Mouse (Mus musculus) layer of hippocampus, postnatal 36 days (tissue): ENCODE measurements at regions not wholly inside any gene's neighbourhood (a gene's known extent, or its start where the extent isn't known, plus 50 kb on each side); places are given as distances from the start of the nearest gene placed in this dataset.

Source experiments
- DNase-seq, 2 experiments: peaks; one replicate each; pipeline ENCODE4 v3.0.0; 2022

DNA sequence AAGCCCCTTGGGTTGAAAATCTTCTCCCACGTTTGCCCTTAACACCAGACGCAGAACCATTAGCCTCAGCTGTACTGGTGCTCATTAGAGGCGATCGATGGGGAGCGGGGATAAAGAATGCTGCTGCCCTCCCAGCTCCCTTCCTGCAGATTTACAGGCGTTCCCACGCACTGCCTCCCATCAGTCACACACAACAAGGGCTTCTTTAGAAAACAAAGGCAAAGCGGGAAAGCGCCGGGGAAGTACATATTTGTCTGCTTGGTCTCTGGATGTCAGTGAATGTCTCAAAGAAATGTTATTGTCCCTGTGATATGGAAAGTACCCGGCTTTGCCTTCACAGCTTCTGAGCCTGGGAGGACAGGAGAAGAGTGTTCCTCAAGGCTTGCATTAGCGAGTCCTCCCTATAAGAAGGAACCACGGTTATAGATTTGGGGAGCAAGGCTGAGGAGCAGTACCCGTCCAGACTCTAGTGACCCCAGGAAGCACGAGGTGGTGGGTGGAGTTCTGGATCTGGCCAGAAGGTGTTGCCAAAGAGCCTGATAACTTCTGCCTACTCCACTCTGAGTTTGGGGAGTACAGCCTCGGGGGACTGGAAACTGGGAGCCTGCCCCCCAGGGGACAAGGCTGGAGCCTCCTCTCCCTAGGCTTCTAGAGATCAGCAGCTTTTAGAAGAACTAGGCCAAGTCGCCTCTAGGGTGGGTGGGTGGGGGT, 173.0 kb upstream of the Mki67 start:
- DNase-seq = peak in 1 of 2 experiments; percentile 9

DNA sequence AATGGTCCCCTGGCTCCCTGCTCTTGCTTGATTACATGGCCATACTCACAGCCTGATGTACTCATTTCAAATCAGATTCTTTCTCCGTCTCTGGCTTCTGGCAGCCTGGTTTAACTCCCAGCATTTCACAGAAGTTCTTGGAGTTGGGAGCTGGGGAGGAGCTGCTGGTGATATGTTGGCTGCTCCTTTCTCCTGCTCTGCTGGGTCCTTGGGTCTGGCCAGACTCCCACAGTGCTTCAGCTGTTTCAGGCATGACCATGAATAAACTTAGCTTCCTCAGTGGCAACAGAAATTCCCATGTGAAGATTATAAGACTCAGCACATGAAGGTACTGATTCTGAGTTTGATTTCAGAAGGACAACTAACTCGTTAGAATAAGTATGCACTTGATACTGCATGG, 182.7 kb upstream of the Mki67 start:
- no peak for DNase-seq

- no peak for DNase-seq
Measured at GRCm38 (mm10) chr7:135899765-135900164, 183.6 kb upstream of the Mki67 start.

GRCm38 (mm10) chr7:135900861-135901321, 184.7 kb upstream of the Mki67 start:
- DNase-seq = no peak

DNA sequence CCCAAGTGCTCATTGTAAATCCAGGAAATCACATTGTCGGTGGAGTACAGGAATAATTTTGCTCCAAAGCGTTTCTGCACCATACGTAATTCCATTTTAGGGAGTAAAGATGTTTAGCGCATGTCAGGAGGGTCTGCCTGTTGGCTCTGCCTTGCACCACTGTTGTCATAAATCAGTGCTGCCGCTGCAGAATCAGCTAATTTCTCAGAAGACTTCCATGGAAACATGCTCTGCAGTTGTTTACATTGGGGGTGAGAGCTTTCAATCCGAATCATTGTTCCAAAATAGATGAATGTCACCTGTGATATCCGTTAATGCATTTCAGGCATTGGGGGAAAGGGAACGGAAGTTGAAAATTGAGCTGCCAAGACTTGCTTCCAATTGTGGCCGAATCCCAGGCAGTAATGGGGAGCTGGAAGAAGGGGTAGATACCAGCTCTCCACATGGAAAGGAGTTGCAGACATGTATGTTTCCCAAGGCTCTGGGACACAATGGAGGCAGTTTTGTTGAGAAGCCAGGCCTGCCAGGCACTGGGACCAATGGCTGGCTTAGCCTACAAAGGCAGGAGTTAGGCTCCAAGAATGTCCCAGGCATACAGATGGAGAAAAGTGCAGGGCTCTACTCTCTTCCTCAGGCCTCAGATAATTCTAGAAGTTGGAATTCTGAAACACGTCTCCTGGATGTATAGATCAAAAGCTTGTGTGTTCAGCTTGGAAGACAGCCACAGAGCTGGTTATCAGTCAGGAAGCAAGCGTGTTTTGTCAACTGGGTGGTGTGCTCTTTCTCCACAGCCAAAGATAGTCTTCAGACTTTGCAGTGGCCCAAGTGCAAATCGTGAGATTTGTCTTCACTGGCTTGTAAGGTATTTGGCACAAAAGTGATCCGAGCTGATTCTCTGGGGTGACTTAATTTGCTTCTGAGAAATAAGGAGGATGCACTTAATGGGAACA, 186.2 kb upstream of the Mki67 start:
- no peak for DNase-seq

DNA sequence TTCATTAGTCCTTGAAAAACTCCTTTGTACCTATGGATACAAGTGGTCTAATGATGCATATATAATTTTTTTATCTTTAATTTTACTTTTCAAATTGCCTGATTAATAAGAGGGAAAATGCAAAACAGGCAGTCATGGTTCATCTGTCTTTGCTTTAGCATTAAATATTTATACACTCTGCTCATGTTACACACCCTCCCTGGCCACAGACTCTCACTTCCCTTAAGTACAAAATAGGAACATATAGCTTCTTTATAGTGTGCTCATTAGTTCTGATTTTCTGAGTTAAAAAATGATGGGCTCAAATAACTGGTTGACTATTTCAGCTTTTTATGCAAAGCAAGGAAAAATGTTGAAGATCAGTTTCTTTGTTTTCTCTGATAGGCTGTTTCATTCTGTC, 195.2 kb upstream of the Mki67 start:
- DNase-seq = no peak

GRCm38 (mm10) chr7:135913923-135914634, 197.9 kb upstream of the Mki67 start:
- DNase-seq = no peak

DNA sequence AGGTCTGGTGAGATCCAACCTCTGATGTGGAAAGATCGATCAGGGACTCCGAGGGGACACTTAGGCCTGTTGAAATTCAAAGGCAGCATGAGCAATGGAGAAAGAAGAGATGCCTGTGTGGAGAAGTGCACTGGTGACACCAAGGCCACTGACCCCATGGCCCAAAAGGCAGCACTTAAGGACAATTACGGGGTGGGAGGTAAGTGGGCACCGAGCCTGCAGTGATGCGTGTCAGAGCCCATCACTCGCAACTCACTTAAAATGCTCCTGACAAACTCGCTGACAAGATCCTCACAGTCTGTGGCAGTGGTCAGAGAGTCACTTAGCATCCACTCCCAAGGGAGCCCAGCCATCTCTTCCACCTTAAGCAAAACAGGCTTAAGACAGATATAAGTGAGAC, 207.7 kb upstream of the Mki67 start:
- no peak for DNase-seq

DNA sequence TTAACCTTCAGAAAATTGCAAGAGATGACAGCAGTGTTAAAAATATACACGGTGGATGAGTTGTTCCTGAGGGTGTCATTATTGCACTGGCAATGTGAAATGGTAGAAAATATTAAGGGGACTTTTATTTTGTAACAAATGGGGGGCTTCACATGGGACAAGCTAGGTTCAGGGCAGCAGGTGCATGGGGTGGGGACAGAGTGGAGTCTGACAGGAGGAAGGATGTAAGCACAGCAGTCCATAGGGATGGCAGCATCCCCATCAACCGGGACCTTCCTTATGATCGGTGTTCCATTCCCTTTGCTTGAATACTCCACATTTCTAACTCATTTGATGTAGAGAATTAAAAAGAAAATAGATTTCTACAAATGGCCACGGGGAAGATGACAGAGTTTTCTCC, 208.5 kb upstream of the Mki67 start:
- DNase-seq = no peak

DNA sequence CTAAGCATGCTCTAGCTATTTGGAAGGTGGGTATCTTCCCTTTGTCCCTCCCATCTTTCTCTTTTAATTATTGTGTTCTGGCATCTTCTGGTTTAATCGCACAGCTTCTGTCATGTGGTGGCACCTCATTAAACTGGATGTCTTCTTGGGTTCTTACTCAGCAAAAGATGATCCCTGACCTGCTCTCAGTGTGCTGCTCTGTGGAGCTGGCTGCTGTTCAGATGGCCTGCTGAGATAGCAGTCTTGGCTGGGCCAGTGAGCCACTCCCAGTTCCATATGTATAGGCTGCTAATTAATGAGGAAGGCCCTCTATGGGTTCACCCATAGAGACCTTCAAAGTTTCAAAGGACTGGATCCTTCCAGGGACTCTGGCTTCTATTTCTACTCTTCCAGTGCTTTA, 213.9 kb upstream of the Mki67 start:
- no peak for DNase-seq

DNA sequence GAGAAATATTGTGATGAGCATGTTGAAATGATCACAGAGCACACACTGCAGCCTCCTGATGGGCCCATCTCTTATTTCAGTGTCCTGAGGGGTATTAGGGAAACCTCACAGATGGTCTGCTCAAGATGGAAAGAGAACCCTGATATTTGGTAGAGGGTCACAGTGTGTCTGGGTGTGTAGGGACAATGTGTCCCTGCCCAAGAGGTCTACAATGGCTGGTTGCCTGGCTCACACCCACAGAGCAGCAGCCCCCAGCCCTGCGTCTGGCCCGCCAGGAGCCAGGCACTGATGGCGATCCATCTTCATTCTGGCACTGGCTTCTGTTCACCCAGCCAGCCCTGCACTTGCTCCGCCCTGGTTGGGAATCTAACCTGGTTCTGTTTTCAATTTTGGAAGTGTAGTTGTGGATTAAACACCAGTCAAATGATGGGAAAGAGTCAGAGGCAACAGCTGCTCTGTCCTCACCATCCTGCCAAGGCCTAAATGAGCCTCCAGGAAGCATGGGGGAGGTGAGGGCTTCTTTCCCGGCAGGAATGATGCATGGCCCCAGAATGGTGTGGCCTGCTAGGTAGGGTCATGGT, 216.5 kb upstream of the Mki67 start:
- DNase-seq = peak in 1 of 2 experiments; percentile 11

GRCm38 (mm10) chr7:135935180-135935579, 219.0 kb upstream of the Mki67 start:
- DNase-seq = no peak

DNA sequence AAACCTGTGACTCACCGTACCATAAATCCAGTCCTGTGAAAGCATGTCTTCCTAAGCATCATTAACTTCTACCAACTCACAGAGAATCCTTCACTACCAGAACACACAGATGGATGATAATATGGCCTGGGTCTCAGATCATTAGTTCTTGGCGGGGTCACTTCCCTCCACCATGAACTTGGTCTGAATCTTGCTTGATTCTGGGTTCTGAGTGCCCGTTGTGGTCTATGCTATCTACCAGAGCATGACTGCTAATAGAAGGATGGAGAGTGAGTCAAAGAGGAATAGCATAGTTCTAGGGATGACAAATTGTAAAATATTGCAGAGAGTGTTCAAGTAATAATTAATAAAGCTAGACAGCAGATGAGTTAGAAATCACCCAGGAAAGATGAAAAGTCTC, 221.3 kb upstream of the Mki67 start:
- DNase-seq = no peak

- no peak for DNase-seq
Measured at GRCm38 (mm10) chr7:135939341-135939740, 223.2 kb upstream of the Mki67 start.

DNA sequence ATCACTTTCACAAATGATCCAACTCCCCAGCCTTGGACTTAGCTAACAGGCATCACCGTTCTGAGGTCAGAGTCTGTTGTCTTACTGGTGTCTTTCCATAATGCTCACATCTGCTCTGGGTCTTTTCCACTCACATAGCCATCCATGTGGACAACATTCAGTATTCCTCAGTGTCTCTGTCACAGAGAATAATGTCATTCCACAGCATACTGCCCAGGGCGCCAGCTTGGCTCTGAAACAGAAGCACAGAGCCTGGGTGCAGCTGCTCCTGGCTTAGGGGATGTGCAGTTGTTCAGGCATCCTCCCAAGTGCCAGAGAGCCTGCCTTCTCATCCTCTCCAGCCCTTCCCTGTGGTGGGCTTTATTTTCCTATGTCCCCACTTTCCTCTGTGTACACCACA, 226.7 kb upstream of the Mki67 start:
- no peak for DNase-seq

- DNase-seq = peak; percentile 34 to 44
Measured at GRCm38 (mm10) chr7:135946071-135946646, 230.0 kb upstream of the Mki67 start.

- peak; percentile 53 to 54 for DNase-seq
Measured at GRCm38 (mm10) chr7:135961026-135961425, 244.9 kb upstream of the Mki67 start.

DNA sequence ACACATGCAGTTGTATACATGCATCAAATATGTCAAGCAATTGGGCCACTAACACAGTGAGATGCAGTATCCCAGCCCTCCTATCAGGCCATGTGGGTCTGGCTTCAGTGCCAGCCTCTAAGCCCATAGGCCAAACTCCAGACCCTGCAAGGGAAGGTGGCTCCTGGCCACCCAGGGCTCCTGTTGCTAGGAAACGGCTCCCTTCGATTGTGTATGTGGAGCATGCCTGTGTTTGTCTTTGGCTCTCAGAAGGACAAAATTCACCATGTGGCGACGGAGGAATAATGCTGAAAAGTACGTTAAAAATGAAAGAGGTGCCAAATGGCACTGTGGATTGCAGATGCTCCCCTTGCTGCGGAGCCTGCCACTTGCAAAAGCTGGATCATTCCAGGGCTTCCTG, 249.4 kb upstream of the Mki67 start:
- peak; percentile 41 to 45 for DNase-seq

GRCm38 (mm10) chr7:135966231-135966630, 250.1 kb upstream of the Mki67 start:
- DNase-seq = no peak

DNA sequence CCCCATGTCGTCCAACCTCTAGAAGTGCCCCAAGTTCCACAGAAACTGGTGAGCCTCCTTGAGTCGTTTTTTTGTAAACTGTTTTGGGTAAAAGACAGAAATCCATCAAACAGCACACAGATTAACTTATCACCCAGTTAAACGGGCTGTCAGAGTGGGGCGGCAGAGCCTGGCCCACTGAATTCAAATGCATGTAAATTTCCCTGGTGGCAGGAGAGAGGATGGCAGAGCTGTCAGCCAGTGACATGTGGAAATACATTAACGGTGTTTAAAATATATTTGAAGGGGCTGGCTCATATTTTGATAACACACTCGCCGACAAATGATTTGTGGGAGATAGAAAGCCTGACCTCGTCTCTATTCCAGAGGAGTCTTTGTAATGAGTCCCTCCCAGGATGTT, 252.5 kb upstream of the Mki67 start:
- no peak for DNase-seq

DNA sequence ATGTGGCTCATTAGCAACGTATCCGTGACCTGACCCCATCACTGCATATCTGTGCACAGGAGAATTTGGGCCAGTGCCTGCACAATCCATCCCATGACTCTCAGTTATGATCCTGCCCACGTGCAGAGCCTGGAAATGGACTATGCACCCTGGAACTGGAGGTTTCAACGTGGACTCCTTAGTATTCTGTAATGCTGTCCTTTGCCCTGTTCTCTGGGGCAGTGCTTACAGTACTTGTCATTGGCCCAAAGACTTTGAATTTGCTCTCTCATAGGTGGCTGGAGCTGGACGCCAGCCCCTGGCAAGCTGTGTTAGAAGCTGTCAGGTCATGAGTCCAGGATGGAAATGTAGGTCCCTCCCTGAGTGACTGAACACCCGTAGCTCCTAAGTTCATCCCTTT, 269.9 kb upstream of the Mki67 start:
- no peak for DNase-seq

DNA sequence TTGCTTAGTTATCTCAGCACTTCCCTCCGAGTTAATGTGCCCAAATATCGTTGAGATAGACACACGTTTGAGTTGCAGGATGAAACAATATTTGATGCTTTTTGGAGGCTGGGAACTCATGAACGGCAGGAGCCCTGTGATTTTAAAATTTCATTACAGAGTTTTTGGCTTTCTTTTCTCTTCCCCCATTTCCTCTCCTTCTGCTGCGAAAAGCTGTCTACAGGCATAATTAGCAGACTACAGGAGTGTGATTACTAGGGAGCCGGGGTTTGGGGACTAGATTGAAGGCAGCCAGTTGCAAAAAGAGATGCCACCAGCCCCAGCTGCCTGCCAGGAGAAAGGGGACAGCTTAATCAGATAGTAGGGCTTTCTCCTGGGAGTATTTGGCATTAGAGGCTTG, 274.2 kb upstream of the Mki67 start:
- DNase-seq = no peak
